Mouse (Mus musculus) lung, postnatal 0 days (tissue): ENCODE measurements around the gene Fbrsl1. TPM values are rescaled to one million over a fixed set of nuclear protein-coding genes. Genes with fewer than 3 reads are reported as not detected.

Experiments used
- ATAC-seq: fragments of 200-750 bp; cut with Nextera tagmentation; 2 replicates; pipeline ENCODE4 v1.8.0; 2017; ENCODE audit warnings: moderate library complexity
- DNase-seq: peaks from one replicate; pipeline ENCODE4 v3.0.0-alpha.2; 2016; ENCODE audit warnings: low spot score
- H3K27ac ChIP-seq: fragments of 300-500 bp; sonication (generic); 2 replicates; pipeline ENCODE4 v1.5.1; 2014; ENCODE audit warnings: antibody characterized with exemption, mild to moderate bottlenecking, low read length, mixed read lengths
- H3K27me3 ChIP-seq: fragments of 300-500 bp; sonication (generic); replicated peaks from 2 replicates; pipeline ENCODE4 v1.6.1; 2014; ENCODE audit warnings: low read length, mixed read lengths; ENCODE audit not compliant: insufficient read depth
- H3K36me3 ChIP-seq: fragments of 300-500 bp; sonication (generic); 2 replicates; pipeline ENCODE4 v1.6.1; 2014; ENCODE audit warnings: low read length, mixed read lengths; ENCODE audit not compliant: insufficient read depth
- H3K4me1 ChIP-seq: fragments of 300-500 bp; sonication (generic); 2 replicates; pipeline ENCODE4 v1.6.1; 2014; ENCODE audit warnings: antibody characterized with exemption, low read depth, low read length, mixed read lengths; ENCODE audit not compliant: insufficient read depth
- H3K4me2 ChIP-seq: fragments of 300-500 bp; sonication (generic); replicated peaks from 2 replicates; pipeline ENCODE4 v1.6.1; 2014; ENCODE audit warnings: low read depth, mild to moderate bottlenecking, low read length, moderate library complexity, mixed read lengths
- H3K4me3 ChIP-seq: fragments of 300-500 bp; sonication (generic); 2 replicates; pipeline ENCODE4 v1.5.1; 2014; ENCODE audit warnings: low read depth, low read length
- H3K9ac ChIP-seq: fragments of 300-500 bp; sonication (generic); replicated peaks from 2 replicates; pipeline ENCODE4 v1.6.1; 2014; ENCODE audit warnings: low read depth, mild to moderate bottlenecking
- H3K9me3 ChIP-seq: fragments of 300-500 bp; sonication (generic); 2 replicates; pipeline ENCODE4 v1.6.1; 2016; ENCODE audit warnings: low read length, mixed read lengths
- CTCF ChIP-seq: IDR thresholded peaks from 2 replicates; pipeline ENCODE4 v1.5.1; 2016; ENCODE audit warnings: antibody characterized with exemption, mild to moderate bottlenecking
- EP300 ChIP-seq: IDR thresholded peaks from 2 replicates; pipeline ENCODE4 v1.6.1; 2016; ENCODE audit warnings: antibody characterized with exemption, mild to moderate bottlenecking, control low read depth
- WGBS: fragments of 180-500 bp; shearing (Covaris S2); extraction: QIAGEN DNeasy Blood & Tissue Kit; methylation state at CpG from one replicate; pipeline ENCODE4 v1.1.7; 2014; 5-methylcytosine and 5-hydroxymethylcytosine counted together
- polyA plus RNA-seq: library from polyadenylated mRNA; unstranded; fragments of >200 nt; fragmentation: Nextera tagmentation; extraction: Ambion mirVana; gene quantifications from 2 replicates; pipeline ENCODE4 v1.2.1, GENCODE M21; 2015

Gene Fbrsl1
- polyA plus RNA-seq, 1 experiment from 2014 or later, result 10.4 TPM

DNA sequence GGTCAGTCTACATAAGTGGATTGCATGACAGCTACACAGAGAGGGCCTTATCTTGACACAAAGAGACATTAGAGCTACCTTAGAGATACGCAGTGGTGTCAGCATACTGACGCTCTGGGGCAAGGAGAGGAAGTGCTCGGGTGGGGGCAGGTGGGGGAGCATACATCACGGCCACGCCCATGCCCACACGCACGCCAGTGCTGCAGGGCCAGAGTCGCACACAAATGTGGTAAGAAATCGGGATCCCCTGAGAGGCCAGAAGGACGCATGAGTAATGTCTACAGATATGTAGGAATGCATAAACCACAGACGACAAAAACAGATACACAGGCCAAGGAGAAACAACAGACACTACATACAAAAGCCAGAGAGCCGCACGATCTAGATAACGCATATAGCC lies 35.3 kb downstream of the Fbrsl1 start:
- DNase-seq (no peak), ATAC-seq (no peak)
- Histone ChIP-seq H3K4me1 (no peaks in the 10 kb centered on the region), H3K9ac (no peak overlapping the region), H3K4me3 (no peak overlapping the region), H3K9me3 (no peaks in the 10 kb centered on the region), H3K27me3 (no peaks in the 10 kb centered on the region), H3K36me3 (peaks cover 11% of the 10 kb centered on the region), H3K27ac (no peak overlapping the region), H3K4me2 (no peak overlapping the region)
- 78% methylated on average over 14 of the region's 14 CpGs for WGBS
- TF ChIP-seq CTCF (no peak), EP300 (no peak)

GRCm38 (mm10) chr5:110410386-110410785 lies 37.9 kb downstream of the Fbrsl1 start:
- Histone ChIP-seq H3K27ac (no peak overlapping the region), H3K36me3 (peaks cover 9% of the 10 kb centered on the region), H3K27me3 (no peaks in the 10 kb centered on the region), H3K4me3 (no peak overlapping the region), H3K4me2 (no peak overlapping the region), H3K9me3 (no peaks in the 10 kb centered on the region), H3K9ac (no peak overlapping the region), H3K4me1 (no peaks in the 10 kb centered on the region)
- DNase-seq, result no peak
- TF ChIP-seq EP300 (no peak), CTCF (no peak)
- WGBS, result 75% methylated on average over 5 of the region's 5 CpGs
- no peak for ATAC-seq

DNA sequence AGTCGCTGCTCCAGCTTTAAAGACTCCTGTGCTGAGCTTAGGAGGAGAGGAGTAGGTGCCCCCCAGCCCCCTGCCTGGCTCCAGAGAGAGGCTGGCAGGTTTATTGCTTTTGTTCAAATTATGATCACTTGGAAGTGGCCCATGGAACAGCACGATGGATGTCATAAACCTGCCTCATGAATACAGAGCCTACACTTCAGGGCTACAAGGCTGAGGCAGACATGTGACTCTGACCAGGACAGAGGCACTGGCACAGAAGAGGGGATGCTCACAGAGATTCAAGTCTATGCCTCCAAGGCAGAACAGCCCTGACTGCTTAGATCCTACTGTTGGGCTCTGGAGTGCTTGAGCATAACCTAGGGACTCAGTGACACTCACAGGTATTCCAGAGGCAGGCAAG lies 39.3 kb downstream of the Fbrsl1 start:
- H3K27me3 ChIP-seq, result no peaks in the 10 kb centered on the region
- DNase-seq, result no peak

GRCm38 (mm10) chr5:110406065-110406714 lies 42.1 kb downstream of the Fbrsl1 start:
- 74% methylated on average over 8 of the region's 8 CpGs for WGBS

More for the DNA sequence above, 39.3 kb downstream of the Fbrsl1 start:
- Histone ChIP-seq H3K4me1 (no peaks in the 10 kb centered on the region), H3K4me3 (no peak overlapping the region), H3K27ac (no peak overlapping the region), H3K9ac (no peak overlapping the region), H3K9me3 (no peaks in the 10 kb centered on the region), H3K4me2 (no peak overlapping the region), H3K36me3 (no peaks in the 10 kb centered on the region; the same call in 1 of the 2 replicates)
- WGBS, result 98% methylated on average over 2 of the region's 2 CpGs
- TF ChIP-seq EP300 (no peak), CTCF (no peak)
- no peak for ATAC-seq

GRCm38 (mm10) chr5:110403931-110404330 lies 44.4 kb downstream of the Fbrsl1 start:
- H3K4me3 ChIP-seq, result no peak overlapping the region
- no peak overlapping the region for H3K9ac ChIP-seq
- no peak for TF ChIP-seq EP300
- TF ChIP-seq CTCF, result no peak
- H3K27me3 ChIP-seq, result no peaks in the 10 kb centered on the region
- WGBS, result 25% methylated on average over 3 of the region's 3 CpGs
- no peak for ATAC-seq
- H3K27ac ChIP-seq, result no peak overlapping the region
- H3K4me1 ChIP-seq, result no peaks in the 10 kb centered on the region
- no peaks in the 10 kb centered on the region for H3K9me3 ChIP-seq
- no peak overlapping the region for H3K4me2 ChIP-seq
- DNase-seq, result no peak
- no peaks in the 10 kb centered on the region; the same call in 1 of the 2 replicates for H3K36me3 ChIP-seq

More at GRCm38 (mm10) chr5:110406065-110406714, 42.1 kb downstream of the Fbrsl1 start:
- no peak for DNase-seq
- Histone ChIP-seq H3K4me3 (no peak overlapping the region), H3K27me3 (no peaks in the 10 kb centered on the region), H3K4me1 (no peaks in the 10 kb centered on the region), H3K9me3 (no peaks in the 10 kb centered on the region), H3K9ac (no peak overlapping the region), H3K27ac (no peak overlapping the region), H3K36me3 (no peaks in the 10 kb centered on the region; the same call in none of the 2 replicates), H3K4me2 (no peak overlapping the region)
- TF ChIP-seq EP300 (no peak), CTCF (no peak)
- no peak for ATAC-seq

- ATAC-seq (no peak), DNase-seq (no peak)
- no peak overlapping the region for H3K27ac ChIP-seq
- WGBS, result 91% methylated on average over 2 of the region's 2 CpGs
- no peaks in the 10 kb centered on the region for H3K4me1 ChIP-seq
- H3K9ac ChIP-seq, result no peak overlapping the region
- H3K4me2 ChIP-seq, result no peak overlapping the region
- H3K4me3 ChIP-seq, result no peak overlapping the region
- no peaks in the 10 kb centered on the region for H3K27me3 ChIP-seq
- no peaks in the 10 kb centered on the region; the same call in 1 of the 2 replicates for H3K36me3 ChIP-seq
- TF ChIP-seq CTCF (no peak), EP300 (no peak)
- no peaks in the 10 kb centered on the region for H3K9me3 ChIP-seq
These were observed 45.7 kb downstream of the Fbrsl1 start for GRCm38 (mm10) chr5:110402557-110402956.
